Mouse (Mus musculus): ENCODE measurements at regions not wholly inside any gene's neighbourhood (a gene's known extent, or its start where the extent isn't known, plus 50 kb on each side); places are given as distances from the start of the nearest gene placed in this dataset.

DNA sequence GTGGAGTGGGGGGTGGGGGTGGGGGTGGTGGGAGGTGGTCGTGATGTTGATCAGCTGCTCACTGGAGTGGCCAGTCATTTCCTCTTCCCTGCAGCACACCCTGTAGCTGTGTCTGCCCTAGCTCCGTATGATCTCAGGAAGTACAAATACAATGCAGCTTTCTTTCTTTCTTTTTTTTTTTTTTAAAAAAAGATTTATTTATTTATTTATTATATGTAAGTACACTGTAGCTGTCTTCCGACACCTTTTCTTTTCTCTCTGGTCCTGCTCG, 87.2 kb upstream of the Tex13c2 start:
- peak; percentile 1 for DNase-seq (ENCODE audit: low read depth, low spot score)

DNA sequence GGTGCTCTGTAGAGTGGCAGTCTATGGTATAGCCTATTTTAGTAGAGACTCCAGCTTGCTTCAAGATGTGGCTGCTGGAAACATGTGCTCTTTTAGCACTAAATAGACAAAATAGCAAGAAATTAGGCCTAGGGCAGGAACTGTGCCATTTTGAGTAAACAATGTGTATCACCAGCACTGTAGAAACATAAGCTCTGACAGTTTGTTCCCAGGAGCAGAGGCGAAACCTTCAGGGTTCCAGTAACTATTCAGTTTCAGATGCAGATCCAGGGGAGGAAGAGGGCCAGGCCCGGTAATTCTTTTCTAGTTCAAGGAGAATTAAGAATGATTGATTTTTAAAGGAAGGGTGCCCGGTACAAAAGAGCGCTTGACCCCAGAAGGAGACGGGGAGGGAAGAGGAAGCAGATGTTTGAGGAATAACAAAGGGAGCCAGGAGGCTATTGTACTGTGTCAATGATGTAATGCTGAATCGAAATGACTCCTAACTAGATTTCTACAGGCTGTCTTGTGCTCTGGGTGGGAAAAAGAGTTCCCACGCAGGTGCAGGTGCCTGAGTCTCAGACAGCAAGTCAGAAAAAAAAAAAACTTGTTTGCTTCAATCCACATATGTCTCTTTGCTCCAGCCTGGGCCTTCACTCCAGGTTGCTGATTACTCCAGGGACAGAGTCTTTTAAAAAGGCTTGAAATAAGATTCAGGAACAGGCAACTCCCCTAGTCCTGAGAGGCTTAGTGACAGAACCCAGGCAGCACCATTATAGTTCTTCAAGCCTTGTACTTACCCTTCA, 57.4 kb upstream of the Tex13c2 start:
- peak; percentile 92 for DNase-seq (ENCODE audit: low read depth, low spot score)

Measured in ES-CJ7 (cell line).